Mouse (Mus musculus) heart, adult 2 months (tissue): ENCODE results near the gene Itgb6. TPM values are rescaled to one million over a fixed set of nuclear protein-coding genes. Genes with fewer than 3 reads are reported as not detected.

Source experiments
- DNase-seq, 2 experiments: peaks; one replicate each; pipeline ENCODE4 v3.0.0; 2021
- H3K27ac ChIP-seq: fragments of 200-600 bp; 2 replicates; pipeline ENCODE4 v1.8.1; 2022
- H3K27me3 ChIP-seq: fragments of 200-500 bp; 2 replicates; pipeline ENCODE4 v1.6.1; 2012; ENCODE audit warnings: mild to moderate bottlenecking, low read length, inconsistent platforms, mixed read lengths; ENCODE audit not compliant: control insufficient read depth, insufficient read depth
- H3K36me3 ChIP-seq: fragments of 200-500 bp; 2 replicates; pipeline ENCODE4 v1.6.1; 2012; ENCODE audit warnings: low read length, inconsistent platforms; ENCODE audit not compliant: control insufficient read depth, insufficient read depth
- H3K4me1 ChIP-seq: fragments of 200-500 bp; 2 replicates; pipeline ENCODE4 v1.6.1; 2011; ENCODE audit warnings: low read length; ENCODE audit not compliant: control insufficient read depth, insufficient read depth
- H3K4me3 ChIP-seq: fragments of 200-600 bp; 2 replicates; pipeline ENCODE4 v1.8.1; 2022
- H3K79me2 ChIP-seq: fragments of 200-500 bp; replicated peaks from 2 replicates; pipeline ENCODE4 v1.6.1; 2012; ENCODE audit warnings: mild to moderate bottlenecking, inconsistent platforms, low read length, moderate library complexity, mixed read lengths; ENCODE audit not compliant: control insufficient read depth, insufficient read depth
- H3K9ac ChIP-seq: fragments of 200-500 bp; 2 replicates; pipeline ENCODE4 v1.6.1; 2012; ENCODE audit warnings: low read depth, mild to moderate bottlenecking, control low read depth, inconsistent platforms, low read length, mixed read lengths
- CTCF ChIP-seq: fragments of 200-600 bp; IDR thresholded peaks from 2 replicates; pipeline ENCODE4 v1.8.1; 2022; ENCODE audit warnings: antibody characterized with exemption, mild to moderate bottlenecking, moderate library complexity
- EP300 ChIP-seq: fragments of 200-500 bp; IDR thresholded peaks from 2 replicates; pipeline ENCODE4 v1.6.1; 2011; ENCODE audit warnings: low read depth, low read length, control low read depth; ENCODE audit not compliant: insufficient read depth
- POLR2A ChIP-seq: fragments of 200-500 bp; IDR thresholded peaks from 2 replicates; pipeline ENCODE4 v1.6.1; 2011; ENCODE audit warnings: mild to moderate bottlenecking, low read depth, low read length, control low read depth; ENCODE audit not compliant: insufficient read depth
- WGBS: fragments of 180-500 bp; shearing (Covaris S2); methylation state at CpG from one replicate; pipeline ENCODE4 v1.1.7; 2018; 5-methylcytosine and 5-hydroxymethylcytosine counted together
- intact Hi-C: fragments of 180-260 bp; cut with DNase I; formaldehyde crosslinking; loops from one replicate; pipeline ENCODE4 v1.15.1; 2025
- polyA plus RNA-seq: library from polyadenylated mRNA; depleted of rRNA; stranded (reverse); fragments of >200 nt; gene quantifications from 2 replicates; pipeline ENCODE4 v1.2.3, GENCODE M21; 2012
- total RNA-seq, 2 experiments: library from RNA; stranded (reverse); gene quantifications; 2 replicates each; pipeline ENCODE4 v1.2.3; 2021

Itgb6 gene
- total and polyA plus RNA-seq, 3 experiments, result 10.5 to 32.4 (median 21.0) TPM

- peak in 1 of 2 experiments; percentile 16 for DNase-seq
- peaks cover 15% of the 10 kb centered on the region for H3K4me1 ChIP-seq
- H3K36me3 ChIP-seq, result peaks cover 5% of the 10 kb centered on the region
- H3K9ac ChIP-seq, result no peak overlapping the region
- H3K79me2 ChIP-seq, result no peaks in the 10 kb centered on the region
- H3K27ac ChIP-seq, result no peak overlapping the region
- intact Hi-C loops, result no loop called here
- H3K27me3 ChIP-seq, result no peaks in the 10 kb centered on the region
- TF ChIP-seq POLR2A, result no peak
- WGBS, result 82% methylated on average over 13 of the region's 13 CpGs
- H3K4me3 ChIP-seq, result no peak overlapping the region
These were observed 6.7 kb downstream of the Itgb6 start for GRCm38 (mm10) chr2:60715771-60716170.

- intact Hi-C loops, result no loop called here
- peaks cover 5% of the 10 kb centered on the region for H3K36me3 ChIP-seq
- no peaks in the 10 kb centered on the region for H3K79me2 ChIP-seq
- no peak overlapping the region for H3K4me3 ChIP-seq
- H3K9ac ChIP-seq, result 0 out of 2 replicates have a peak overlapping the region, but pooled peaks have one; percentile 26
- whole genome bisulfite sequencing, result 52% methylated on average over 8 of the region's 8 CpGs
- no peaks in the 10 kb centered on the region for H3K27me3 ChIP-seq
- no peak overlapping the region; the same call in 1 of the 2 replicates for H3K27ac ChIP-seq
- no peak for TF ChIP-seq POLR2A
- TF ChIP-seq EP300, result no peak
- peaks cover 15% of the 10 kb centered on the region for H3K4me1 ChIP-seq
- DNase-seq, result peak in 1 of 2 experiments; percentile 9
These were observed 7.4 kb downstream of the Itgb6 start for GRCm38 (mm10) chr2:60714971-60715502.

GRCm38 (mm10) chr2:60714475-60714874, 8.0 kb downstream of the Itgb6 start:
- WGBS, result 58% methylated on average over 7 of the region's 7 CpGs
- peaks cover 5% of the 10 kb centered on the region for H3K36me3 ChIP-seq
- no peaks in the 10 kb centered on the region for H3K79me2 ChIP-seq
- no peak overlapping the region; the same call in 1 of the 2 replicates for H3K27ac ChIP-seq
- intact Hi-C loops, result no loop called here
- peaks cover 14% of the 10 kb centered on the region for H3K4me1 ChIP-seq
- peak in 1 of 2 experiments; percentile 12 for DNase-seq
- H3K9ac ChIP-seq, result no peak overlapping the region
- H3K27me3 ChIP-seq, result no peaks in the 10 kb centered on the region
- no peak overlapping the region for H3K4me3 ChIP-seq
- TF ChIP-seq CTCF (no peak), EP300 (no peak), POLR2A (no peak)

GRCm38 (mm10) chr2:60713857-60714256, 8.6 kb downstream of the Itgb6 start:
- TF ChIP-seq POLR2A (no peak), CTCF (no peak), EP300 (no peak)
- H3K4me1 ChIP-seq, result peaks cover 14% of the 10 kb centered on the region
- H3K4me3 ChIP-seq, result no peak overlapping the region
- intact Hi-C loops, result no loop called here
- H3K9ac ChIP-seq, result no peak overlapping the region
- DNase-seq, result peak in 1 of 2 experiments; percentile 15
- 77% methylated on average over 8 of the region's 8 CpGs for WGBS
- no peak overlapping the region for H3K27ac ChIP-seq
- no peaks in the 10 kb centered on the region for H3K79me2 ChIP-seq
- H3K36me3 ChIP-seq, result peaks cover 5% of the 10 kb centered on the region
- H3K27me3 ChIP-seq, result no peaks in the 10 kb centered on the region

GRCm38 (mm10) chr2:60712891-60713290, 9.6 kb downstream of the Itgb6 start:
- intact Hi-C loops, result no loop called here
- 62% methylated on average over 5 of the region's 5 CpGs for WGBS
- TF ChIP-seq CTCF (no peak), EP300 (0 out of 2 replicates have a peak, but pooled peaks have one; percentile 36)
- H3K27me3 ChIP-seq, result no peaks in the 10 kb centered on the region
- H3K9ac ChIP-seq, result peak overlapping the region; percentile 23; the same call in 1 of the 2 replicates
- peak overlapping the region; percentile 70 for H3K27ac ChIP-seq
- H3K79me2 ChIP-seq, result no peaks in the 10 kb centered on the region
- no peak overlapping the region for H3K4me3 ChIP-seq
- peak; percentile 18 to 37 for DNase-seq
- H3K36me3 ChIP-seq, result peaks cover 5% of the 10 kb centered on the region
- peaks cover 14% of the 10 kb centered on the region for H3K4me1 ChIP-seq

- WGBS, result 77% methylated on average over 6 of the region's 6 CpGs
- Histone ChIP-seq H3K27me3 (no peaks in the 10 kb centered on the region), H3K27ac (peak overlapping the region; percentile 70), H3K79me2 (no peaks in the 10 kb centered on the region), H3K9ac (no peak overlapping the region; the same call in 1 of the 2 replicates), H3K36me3 (peaks cover 5% of the 10 kb centered on the region), H3K4me3 (no peak overlapping the region), H3K4me1 (peaks cover 14% of the 10 kb centered on the region)
- no peak for DNase-seq
- intact Hi-C loops, result no loop called here
- TF ChIP-seq POLR2A, result no peak
- no peak for TF ChIP-seq CTCF
- TF ChIP-seq EP300, result no peak
These were observed 10.0 kb downstream of the Itgb6 start for GRCm38 (mm10) chr2:60712483-60712882.
